Mouse (Mus musculus) megakaryocyte, embryonic 14.5 days (primary cell): Measurements from ENCODE around the gene Ubr4.

Experiments used
- FLI1 ChIP-seq: IDR thresholded peaks from 2 replicates; pipeline ENCODE4 v1.6.1; 2012; ENCODE audit warnings: low read length, inconsistent platforms, mixed read lengths
- GATA1 ChIP-seq: IDR thresholded peaks from 3 replicates; pipeline ENCODE4 v1.6.1; 2012; ENCODE audit warnings: mixed read lengths, low read length, inconsistent platforms, borderline replicate concordance

- TF ChIP-seq GATA1 (no peak), FLI1 (no peak)
Measured at GRCm38 (mm10) chr4:139488325-139488724, 135.9 kb downstream of the Ubr4 start.
